Mouse (Mus musculus) liver, embryonic 12.5 days (tissue): ENCODE results near the gene Serinc3. TPM values are rescaled to one million over a fixed set of nuclear protein-coding genes. Genes with fewer than 3 reads are reported as not detected.
"Not testable (repeated sequence)": the region's sequence is repeated elsewhere in the genome, so short reads cannot be mapped to it uniquely, and the experiment has no call there.

ENCODE experiments used
- ATAC-seq: fragments of 200-750 bp; cut with Nextera tagmentation; 2 replicates; pipeline ENCODE4 v1.8.0; 2017; ENCODE audit warnings: moderate number of reproducible peaks, mild to moderate bottlenecking, moderate library complexity
- H3K27ac ChIP-seq: fragments of 300-500 bp; sonication (generic); 2 replicates; pipeline ENCODE4 v1.5.1; 2016; ENCODE audit warnings: mild to moderate bottlenecking
- H3K27me3 ChIP-seq: fragments of 300-500 bp; sonication (generic); replicated peaks from 2 replicates; pipeline ENCODE4 v1.6.1; 2016; ENCODE audit warnings: mild to moderate bottlenecking, moderate library complexity
- H3K36me3 ChIP-seq: fragments of 300-500 bp; sonication (generic); 2 replicates; pipeline ENCODE4 v1.6.1; 2016; ENCODE audit warnings: mild to moderate bottlenecking, moderate library complexity
- H3K4me1 ChIP-seq: fragments of 300-500 bp; sonication (generic); 2 replicates; pipeline ENCODE4 v1.6.1; 2016
- H3K4me2 ChIP-seq: fragments of 300-500 bp; sonication (generic); 2 replicates; pipeline ENCODE4 v1.6.1; 2016; ENCODE audit warnings: mild to moderate bottlenecking, moderate library complexity
- H3K4me3 ChIP-seq: fragments of 300-500 bp; sonication (generic); 2 replicates; pipeline ENCODE4 v1.5.1; 2016; ENCODE audit warnings: mild to moderate bottlenecking, moderate library complexity
- H3K9ac ChIP-seq: fragments of 300-500 bp; sonication (generic); 2 replicates; pipeline ENCODE4 v1.6.1; 2016; ENCODE audit warnings: mild to moderate bottlenecking, moderate library complexity
- H3K9me3 ChIP-seq: fragments of 300-500 bp; sonication (generic); replicated peaks from 2 replicates; pipeline ENCODE4 v1.6.1; 2016; ENCODE audit warnings: mild to moderate bottlenecking, moderate library complexity
- WGBS: fragments of 180-500 bp; shearing (Covaris S2); methylation state at CpG from one replicate; pipeline ENCODE4 v1.1.7; 2016; ENCODE audit not compliant: insufficient replicate concordance; 5-methylcytosine and 5-hydroxymethylcytosine counted together
- polyA plus RNA-seq: library from polyadenylated mRNA; unstranded; fragments of >200 nt; fragmentation: Nextera tagmentation; extraction: Ambion mirVana; gene quantifications from 2 replicates; pipeline ENCODE4 v1.2.1, GENCODE M21; 2016

Gene Serinc3
- polyA plus RNA-seq, 1 experiment from 2014 or later: 127 TPM

DNA sequence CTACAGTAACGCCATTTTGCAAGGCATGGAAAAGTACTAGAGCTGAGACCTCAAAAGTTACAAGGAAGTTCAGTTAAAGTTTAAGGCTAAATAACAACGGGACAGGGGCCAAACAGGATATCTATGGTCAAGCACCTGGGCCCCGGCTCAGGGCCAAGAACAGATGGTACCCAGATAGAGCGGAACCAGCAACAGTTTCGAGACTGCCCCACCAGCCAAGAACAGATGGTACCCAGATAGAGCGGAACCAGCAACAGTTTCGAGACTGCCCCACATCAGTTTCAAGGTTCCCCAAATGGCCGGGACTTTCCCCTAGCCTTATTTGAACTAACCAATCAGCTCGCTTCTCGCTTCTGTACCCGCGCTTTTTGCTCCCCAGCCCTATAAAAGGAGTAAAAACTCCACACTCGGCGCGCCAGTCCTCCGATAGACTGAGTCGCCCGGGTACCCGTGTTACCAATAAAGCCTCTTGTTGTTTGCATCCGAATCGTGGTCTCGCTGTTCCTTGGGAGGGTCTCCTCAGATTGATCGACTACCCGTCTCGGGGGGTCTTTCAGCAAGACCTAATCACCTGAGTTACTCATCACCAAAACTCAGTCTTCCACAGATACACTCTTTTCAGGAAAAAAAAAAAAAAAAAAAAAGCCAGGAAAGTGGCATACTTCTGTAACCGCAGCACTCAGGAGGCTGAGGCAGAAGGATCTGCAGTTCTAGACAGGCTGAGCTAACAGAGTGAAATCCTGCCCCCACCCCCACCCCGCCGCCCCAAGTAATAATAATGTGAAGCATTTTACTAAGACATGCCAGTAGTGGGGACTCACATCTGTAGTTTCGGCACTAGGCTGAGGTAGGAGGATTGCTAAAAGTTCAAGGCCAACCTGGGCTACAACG, 2.0 kb downstream of the Serinc3 start:
- Histone ChIP-seq H3K9ac (peak overlapping the region; percentile 92), H3K36me3 (peaks cover 53% of the 10 kb centered on the region), H3K4me3 (peak overlapping the region; percentile 78), H3K9me3 (no peaks in the 10 kb centered on the region), H3K4me1 (peaks cover 62% of the 10 kb centered on the region), H3K27me3 (no peaks in the 10 kb centered on the region), H3K4me2 (peak overlapping the region; percentile 84), H3K27ac (peak overlapping the region; percentile 99)
- ATAC-seq: peak; percentile 77
- WGBS: 22% methylated on average over 30 of the region's 30 CpGs

DNA sequence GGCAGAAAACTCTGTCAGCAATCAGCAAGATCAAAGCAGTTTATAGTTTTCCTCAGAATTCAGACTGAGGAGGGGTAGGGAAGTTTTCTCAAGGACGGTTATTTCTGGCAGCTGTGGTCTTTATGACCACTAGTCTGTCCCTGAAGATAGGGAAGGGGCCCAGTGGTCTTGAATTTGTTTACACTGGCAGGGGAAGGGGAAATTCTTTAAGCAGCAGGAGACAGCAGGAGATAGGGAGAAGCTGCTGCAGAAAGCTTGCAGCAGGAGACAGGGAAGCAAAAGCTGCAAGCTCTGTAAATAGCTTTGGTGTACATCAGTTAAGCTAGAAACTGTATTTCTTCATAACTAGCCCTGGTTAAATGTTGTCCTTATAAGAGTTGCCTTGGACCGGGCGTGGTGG, 3.2 kb downstream of the Serinc3 start:
- peak overlapping the region; percentile 99 for H3K27ac ChIP-seq
- 18% methylated on average over 3 of the region's 3 CpGs for WGBS
- peak overlapping the region; percentile 84 for H3K4me2 ChIP-seq
- ATAC-seq: no peak
- peaks cover 65% of the 10 kb centered on the region for H3K36me3 ChIP-seq
- no peaks in the 10 kb centered on the region for H3K27me3 ChIP-seq
- no peaks in the 10 kb centered on the region for H3K9me3 ChIP-seq
- H3K4me3 ChIP-seq: peak overlapping the region; percentile 78
- H3K4me1 ChIP-seq: peaks cover 73% of the 10 kb centered on the region
- H3K9ac ChIP-seq: peak overlapping the region; percentile 92

DNA sequence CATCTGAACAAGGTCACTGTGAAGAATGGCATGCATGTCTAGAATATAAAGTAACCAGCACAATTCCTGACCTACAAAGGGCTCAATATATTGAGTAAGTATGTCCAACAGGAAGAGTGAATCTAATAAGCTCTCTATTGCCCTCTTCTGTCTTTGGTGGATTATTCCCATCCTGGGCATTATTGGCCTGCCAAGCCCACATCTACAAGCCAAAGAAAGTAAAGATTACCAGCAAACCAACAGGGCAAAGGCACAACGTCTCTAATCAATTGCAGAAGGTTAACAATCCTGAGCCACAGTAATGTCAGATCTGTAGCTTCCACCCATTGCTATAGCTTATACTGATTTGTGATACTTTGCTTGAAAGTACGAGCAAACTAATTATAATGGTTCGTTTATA, 4.4 kb downstream of the Serinc3 start:
- peaks cover 77% of the 10 kb centered on the region for H3K36me3 ChIP-seq
- peak overlapping the region; percentile 78 for H3K4me3 ChIP-seq
- no peaks in the 10 kb centered on the region for H3K27me3 ChIP-seq
- 60% methylated on average over 3 of the region's 3 CpGs for WGBS
- ATAC-seq: no peak
- H3K4me2 ChIP-seq: peak overlapping the region; percentile 84
- no peaks in the 10 kb centered on the region for H3K9me3 ChIP-seq
- peaks cover 74% of the 10 kb centered on the region for H3K4me1 ChIP-seq
- H3K27ac ChIP-seq: peak overlapping the region; percentile 99; the same call in 1 of the 2 replicates
- H3K9ac ChIP-seq: peak overlapping the region; percentile 28

DNA sequence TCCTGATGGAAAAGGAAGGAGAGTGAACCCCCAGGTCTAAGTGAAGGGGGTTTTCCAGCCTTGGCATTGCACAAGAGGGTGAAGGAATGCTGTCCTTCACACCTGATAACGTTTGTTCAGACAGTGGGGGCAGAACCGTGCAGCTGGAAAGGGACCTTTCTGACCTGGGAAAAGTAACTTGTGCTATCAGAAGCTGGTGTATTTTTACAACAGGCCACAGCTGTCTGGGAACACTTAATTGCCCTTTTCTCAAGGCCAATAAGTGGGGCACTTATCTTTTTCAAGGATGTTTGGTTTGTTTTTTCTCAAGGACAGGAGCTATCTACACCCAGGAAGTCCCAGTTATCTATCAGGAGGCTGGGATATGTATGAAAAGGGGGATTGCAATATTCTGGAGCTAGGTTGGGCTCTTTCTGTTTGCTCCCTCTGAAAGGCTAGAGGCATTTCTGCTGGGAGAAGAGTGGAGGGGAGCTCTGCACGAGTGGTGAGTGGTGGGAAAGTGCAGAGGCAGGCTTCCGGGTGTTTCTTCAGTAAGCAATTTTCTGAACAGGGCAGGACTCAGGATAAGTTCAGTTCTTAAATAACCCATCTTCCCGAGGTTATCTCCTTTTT, 7.2 kb downstream of the Serinc3 start:
- Histone ChIP-seq H3K4me2 (peak overlapping the region; percentile 84), H3K36me3 (peaks cover 92% of the 10 kb centered on the region)
- no peak for ATAC-seq

DNA sequence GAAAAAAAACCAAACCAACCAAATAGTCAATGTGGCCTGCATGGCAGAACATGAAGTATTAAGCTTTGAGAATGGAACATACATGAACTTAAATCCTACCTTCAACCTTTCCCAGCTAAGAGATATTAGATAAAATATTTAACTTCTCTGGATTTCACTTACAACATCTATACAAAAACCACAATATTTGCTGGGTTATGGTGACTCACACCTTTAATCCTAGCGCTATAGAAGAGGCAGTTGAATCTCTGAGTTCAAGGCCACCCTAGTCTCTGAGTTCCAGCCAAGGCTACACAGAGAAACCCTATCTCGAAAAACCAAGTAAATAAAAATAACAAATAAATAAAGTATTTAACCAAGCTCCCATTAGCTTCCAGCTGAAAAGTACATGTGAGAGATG, 8.9 kb downstream of the Serinc3 start:
- WGBS: 86% methylated on average over 2 of the region's 2 CpGs
- H3K27me3 ChIP-seq: no peaks in the 10 kb centered on the region
- peaks cover 53% of the 10 kb centered on the region for H3K4me1 ChIP-seq
- no peak overlapping the region for H3K27ac ChIP-seq
- H3K4me2 ChIP-seq: no peak overlapping the region
- no peaks in the 10 kb centered on the region for H3K9me3 ChIP-seq
- no peak overlapping the region for H3K9ac ChIP-seq
- no peak overlapping the region for H3K4me3 ChIP-seq
- ATAC-seq: no peak
- H3K36me3 ChIP-seq: peaks cover 100% of the 10 kb centered on the region

More for the DNA sequence above, 7.2 kb downstream of the Serinc3 start:
- peaks cover 67% of the 10 kb centered on the region for H3K4me1 ChIP-seq
- no peaks in the 10 kb centered on the region for H3K27me3 ChIP-seq
- 38% methylated on average over 5 of the region's 5 CpGs for WGBS
- H3K9me3 ChIP-seq: no peaks in the 10 kb centered on the region
- H3K4me3 ChIP-seq: no peak overlapping the region
- peak overlapping the region; percentile 63 for H3K27ac ChIP-seq
- H3K9ac ChIP-seq: peak overlapping the region; percentile 56

DNA sequence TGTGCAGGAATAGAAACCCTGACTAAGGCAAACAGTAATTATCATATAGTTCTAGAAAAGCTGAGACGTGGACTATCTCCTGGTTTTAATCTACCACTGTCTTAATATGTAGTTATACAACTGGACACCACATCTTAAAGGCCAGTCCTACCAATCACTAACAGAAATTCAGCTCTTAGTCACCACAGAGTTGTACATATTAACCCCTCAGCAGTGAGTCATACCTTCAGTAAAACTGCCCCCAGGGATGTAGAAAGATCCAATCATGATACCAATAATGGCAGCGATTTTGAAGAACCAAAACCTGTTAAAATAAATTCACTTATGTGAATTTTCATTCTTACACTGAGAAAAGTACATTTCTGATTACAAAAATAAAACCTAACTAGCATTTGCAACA, 10.7 kb downstream of the Serinc3 start:
- Histone ChIP-seq H3K27me3 (no peaks in the 10 kb centered on the region), H3K27ac (no peak overlapping the region), H3K9me3 (no peaks in the 10 kb centered on the region), H3K4me3 (no peak overlapping the region), H3K4me1 (peaks cover 34% of the 10 kb centered on the region), H3K4me2 (no peak overlapping the region), H3K36me3 (peaks cover 100% of the 10 kb centered on the region), H3K9ac (no peak overlapping the region)
- 87% methylated on average over 2 of the region's 2 CpGs for WGBS
- ATAC-seq: no peak

DNA sequence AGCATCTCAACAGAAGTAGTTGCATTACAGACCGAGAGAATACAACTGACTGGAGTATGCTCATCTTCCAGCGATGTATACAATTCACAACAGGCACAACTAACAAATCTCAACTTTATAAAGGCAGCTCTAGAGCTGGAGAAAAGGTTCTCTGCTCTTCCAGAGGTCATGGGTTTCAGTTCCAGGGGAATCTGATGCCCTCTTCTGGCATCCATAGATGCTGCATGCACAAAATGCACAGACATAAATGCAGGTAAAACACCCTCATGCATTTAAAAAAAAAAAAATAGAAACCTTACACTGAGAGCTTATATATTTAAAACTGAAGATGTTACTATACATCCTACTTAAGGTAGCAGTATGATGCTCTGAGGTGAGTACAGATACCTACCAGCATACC, 13.2 kb downstream of the Serinc3 start:
- WGBS: 94% methylated on average over 2 of the region's 2 CpGs
- no peak overlapping the region for H3K9ac ChIP-seq
- no peak overlapping the region for H3K4me3 ChIP-seq
- H3K4me1 ChIP-seq: peaks cover 11% of the 10 kb centered on the region
- no peak overlapping the region for H3K4me2 ChIP-seq
- H3K27me3 ChIP-seq: no peaks in the 10 kb centered on the region
- peaks cover 100% of the 10 kb centered on the region for H3K36me3 ChIP-seq
- ATAC-seq: no peak
- H3K9me3 ChIP-seq: no peaks in the 10 kb centered on the region
- H3K27ac ChIP-seq: no peak overlapping the region

DNA sequence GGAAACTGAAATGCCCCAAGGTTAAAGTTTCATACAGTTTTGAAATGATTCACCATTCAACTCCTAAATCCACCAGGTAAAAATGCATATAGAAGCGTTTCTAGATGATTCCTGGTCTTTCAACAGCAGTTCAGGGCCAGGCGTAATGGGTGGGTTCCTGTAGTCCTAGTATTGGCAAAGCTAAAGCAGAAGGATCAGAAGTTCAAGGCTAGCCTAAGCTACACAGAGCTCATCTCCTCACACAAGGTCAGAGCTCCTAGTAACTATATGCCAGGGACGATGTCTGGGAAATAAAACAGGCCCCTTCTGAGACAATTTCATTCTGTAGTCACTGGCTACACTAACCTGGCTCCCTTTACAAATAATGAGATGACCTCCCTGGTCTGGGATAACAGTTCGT, 13.7 kb downstream of the Serinc3 start:
- no peak overlapping the region for H3K4me3 ChIP-seq
- no peak overlapping the region for H3K9ac ChIP-seq
- H3K36me3 ChIP-seq: peaks cover 100% of the 10 kb centered on the region
- no peak for ATAC-seq
- peaks cover 8% of the 10 kb centered on the region; the same call in 1 of the 2 replicates for H3K4me1 ChIP-seq
- WGBS: 91% methylated on average over 4 of the region's 4 CpGs
- H3K27ac ChIP-seq: no peak overlapping the region
- no peaks in the 10 kb centered on the region for H3K27me3 ChIP-seq
- H3K9me3 ChIP-seq: no peaks in the 10 kb centered on the region
- no peak overlapping the region for H3K4me2 ChIP-seq

DNA sequence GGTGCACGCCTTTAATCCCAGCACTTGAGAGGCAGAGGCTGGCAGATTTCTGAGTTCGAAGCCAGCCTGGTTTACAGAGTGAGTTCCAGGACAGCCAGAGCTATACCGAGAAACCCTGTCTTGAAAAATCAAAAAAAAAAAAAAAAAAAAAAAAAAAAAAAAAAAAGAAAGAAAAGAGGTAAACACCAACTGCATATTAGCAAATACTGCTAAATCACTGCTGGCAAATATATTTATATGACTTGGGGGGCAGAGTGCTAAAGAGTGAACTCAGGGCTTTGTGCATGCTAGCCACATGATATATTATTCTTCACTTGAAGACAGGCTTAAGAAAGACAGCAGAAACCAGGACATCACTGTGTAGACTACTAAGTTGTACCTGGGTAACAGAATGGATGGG, 23.5 kb downstream of the Serinc3 start:
- H3K4me3 ChIP-seq, H3K27me3 ChIP-seq, H3K9ac ChIP-seq, ATAC-seq, H3K4me2 ChIP-seq, H3K27ac ChIP-seq, H3K9me3 ChIP-seq, H3K4me1 ChIP-seq: not testable (repeated sequence)
- 93% methylated on average over 3 of the region's 3 CpGs for WGBS
- H3K36me3 ChIP-seq: peaks cover 100% of the 10 kb centered on the region

DNA sequence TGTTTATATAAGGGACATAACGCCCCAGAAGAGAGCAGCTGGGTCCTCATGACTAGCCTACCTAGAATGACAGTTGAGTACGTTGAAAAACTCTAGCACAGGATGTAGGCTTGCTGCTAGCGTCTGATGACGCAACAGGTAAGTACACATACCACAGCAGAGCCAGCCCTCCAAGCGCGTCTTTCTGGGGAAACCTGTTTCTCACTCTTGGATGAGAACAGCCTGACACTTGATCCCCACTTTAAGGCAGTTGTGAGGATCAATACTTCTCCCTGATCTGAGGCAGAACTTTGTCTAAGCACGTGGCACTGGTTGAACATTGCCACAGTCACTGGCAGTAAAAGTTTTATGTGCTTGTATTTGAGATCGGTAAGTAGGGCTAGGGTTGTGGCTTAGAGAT, 24.5 kb downstream of the Serinc3 start:
- no peak overlapping the region for H3K4me3 ChIP-seq
- H3K9ac ChIP-seq: no peak overlapping the region
- H3K36me3 ChIP-seq: peaks cover 100% of the 10 kb centered on the region
- no peak overlapping the region for H3K4me2 ChIP-seq
- no peaks in the 10 kb centered on the region for H3K9me3 ChIP-seq
- no peak for ATAC-seq
- 77% methylated on average over 8 of the region's 8 CpGs for WGBS
- H3K27me3 ChIP-seq: no peaks in the 10 kb centered on the region
- H3K4me1 ChIP-seq: peaks cover 7% of the 10 kb centered on the region; the same call in 1 of the 2 replicates
- H3K27ac ChIP-seq: peak overlapping the region; percentile 55

DNA sequence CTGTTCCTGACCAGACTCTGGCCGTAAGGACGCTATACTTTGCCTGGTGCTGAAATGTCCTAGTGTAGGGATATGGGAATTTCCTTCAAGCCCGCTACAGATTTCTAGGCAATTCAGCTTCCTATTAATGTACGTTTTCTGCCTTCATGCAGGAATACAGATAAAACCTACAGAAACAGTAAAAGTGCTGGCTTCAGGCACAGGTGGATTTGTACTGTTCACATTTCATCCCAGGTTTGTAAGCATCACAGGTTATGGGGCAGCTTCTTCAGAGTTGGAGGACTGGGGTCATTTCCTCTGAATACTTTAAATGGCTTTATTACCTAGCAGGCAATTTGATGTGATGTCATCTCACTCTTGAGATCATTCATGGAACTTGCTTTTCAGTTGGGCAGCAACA, 27.1 kb downstream of the Serinc3 start:
- H3K4me2 ChIP-seq: no peak overlapping the region
- no peaks in the 10 kb centered on the region for H3K9me3 ChIP-seq
- no peak for ATAC-seq
- peaks cover 100% of the 10 kb centered on the region for H3K36me3 ChIP-seq
- no peak overlapping the region for H3K9ac ChIP-seq
- peaks cover 7% of the 10 kb centered on the region; the same call in 1 of the 2 replicates for H3K4me1 ChIP-seq
- no peak overlapping the region; the same call in 1 of the 2 replicates for H3K27ac ChIP-seq
- no peak overlapping the region for H3K4me3 ChIP-seq
- 86% methylated on average over 4 of the region's 4 CpGs for WGBS
- no peaks in the 10 kb centered on the region for H3K27me3 ChIP-seq

DNA sequence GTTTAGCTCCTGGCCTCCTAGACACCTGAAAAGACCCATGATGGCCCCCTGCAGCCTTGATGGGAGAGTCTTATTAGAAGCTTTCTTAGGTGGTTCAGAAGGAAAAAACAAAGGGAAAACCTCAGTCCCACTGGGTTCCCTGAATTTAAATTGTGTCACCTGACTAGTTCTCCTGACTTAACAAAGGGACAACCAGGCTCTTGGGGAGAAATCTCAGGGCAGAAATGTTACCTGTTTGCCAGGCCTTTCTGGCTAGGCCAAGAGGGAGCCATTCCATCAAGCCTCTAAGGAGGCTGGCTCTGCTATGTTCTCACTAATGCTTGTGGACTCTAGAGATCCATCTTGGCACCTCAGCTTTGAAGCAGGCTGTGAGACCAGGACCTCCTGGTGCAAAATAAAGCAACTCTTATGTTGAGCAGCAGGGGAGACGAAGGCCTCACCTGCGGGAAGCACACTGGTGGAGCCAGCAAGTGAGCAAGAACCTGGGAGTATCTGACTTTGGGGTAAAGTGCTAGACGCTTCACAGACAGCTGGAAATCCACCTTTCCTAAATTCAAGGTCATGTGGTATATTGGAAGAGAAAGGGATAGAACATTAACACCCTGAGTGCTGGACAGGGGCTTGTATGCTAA, 27.6 kb downstream of the Serinc3 start:
- no peak for ATAC-seq
- Histone ChIP-seq H3K36me3 (peaks cover 100% of the 10 kb centered on the region), H3K4me1 (peaks cover 7% of the 10 kb centered on the region; the same call in 1 of the 2 replicates), H3K4me2 (no peak overlapping the region), H3K27ac (peak overlapping the region; percentile 51), H3K9ac (no peak overlapping the region), H3K4me3 (no peak overlapping the region), H3K9me3 (no peaks in the 10 kb centered on the region), H3K27me3 (no peaks in the 10 kb centered on the region)
- WGBS: 74% methylated on average over 3 of the region's 3 CpGs
